Comparison of ENCODE assay signal across 8 mouse cellular contexts in the genomic region with DNA sequence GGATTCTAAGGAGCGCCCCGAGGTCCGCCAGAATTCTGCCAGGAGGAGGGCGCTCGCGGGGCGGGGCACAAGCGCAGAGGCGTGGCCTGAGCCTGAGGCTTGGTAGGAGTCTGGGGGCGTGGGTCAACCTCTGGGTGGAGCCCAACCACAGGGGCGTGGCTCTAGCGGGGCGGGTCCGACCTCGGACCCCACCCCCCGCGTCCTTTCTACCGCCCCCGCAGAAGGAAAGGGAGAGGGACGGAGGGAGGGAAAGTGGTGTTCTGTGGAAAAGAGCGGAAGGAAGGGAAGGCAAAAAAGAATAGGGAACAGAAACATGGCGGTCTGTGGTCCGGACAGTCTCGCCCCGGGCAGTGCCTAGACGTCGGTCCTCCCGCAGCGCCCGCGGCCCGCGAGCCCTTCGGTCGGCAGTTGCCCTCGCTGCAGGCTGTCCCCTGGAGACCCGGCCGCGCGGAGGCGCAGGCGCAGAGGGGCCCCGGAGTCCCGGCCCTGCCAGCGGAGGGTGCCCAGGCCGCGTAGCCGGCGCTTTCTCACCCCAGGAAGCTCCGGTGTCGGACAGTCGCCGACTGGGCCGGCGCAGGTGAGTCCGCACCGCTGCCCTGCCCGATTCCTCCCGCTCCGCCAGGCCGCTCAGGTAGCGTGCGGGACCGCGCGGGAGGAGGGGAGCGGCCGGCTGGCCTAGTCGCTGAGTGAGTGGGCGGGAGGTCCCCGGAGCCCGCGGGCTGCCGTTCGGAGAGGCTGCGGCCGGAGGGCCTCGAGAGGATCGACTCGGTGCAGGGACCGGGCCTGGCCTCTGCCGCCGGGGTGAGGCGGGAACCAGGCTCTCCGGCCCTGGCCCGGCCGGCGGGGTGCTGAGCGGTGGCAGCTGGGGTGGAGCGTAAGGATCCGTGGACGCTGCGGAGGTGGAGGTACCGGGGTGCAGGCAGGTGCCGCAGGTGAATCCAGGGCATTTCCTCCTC. TPM values are rescaled to one million over a fixed set of nuclear protein-coding genes. Genes with fewer than 3 reads are reported as not detected.
A peak's percentile ranks its signal among the peaks of the same experiment; 100 is the strongest.
DNase-seq lines count a peak whose midpoint lies in the region; ATAC-seq and TF ChIP-seq lines count a peak whose summit lies in the region.

A gene (plus strand): TSS at position 220 of the 956 bp plus-strand sequence.

- peak within 1 kb of the TSS; percentile 70 for H3K4me3 ChIP-seq in ES-Bruce4 (ENCODE audit: low read depth, low read length)
- H3K4me3 ChIP-seq in forebrain, embryonic 13.5 days: peak within 1 kb of the TSS; percentile 96
- peak within 1 kb of the TSS; percentile 73 for H3K4me3 ChIP-seq in neural tube, embryonic 15.5 days (replicated peaks)

- WGBS in forebrain, embryonic 13.5 days: under 1% methylated on average over 83 of the region's 95 CpGs
- under 1% methylated on average over 94 of the region's 95 CpGs for WGBS in neural tube, embryonic 15.5 days

- H3K36me3 ChIP-seq in ES-Bruce4 (ENCODE audit: control insufficient read depth, insufficient read depth, low read length, poor library complexity, severe bottlenecking): no peaks in the 10 kb centered on the region
- H3K36me3 ChIP-seq in forebrain, embryonic 13.5 days (ENCODE audit: poor library complexity, severe bottlenecking): no peaks in the 10 kb centered on the region
- H3K36me3 ChIP-seq in neural tube, embryonic 15.5 days: no peaks in the 10 kb centered on the region

- ATAC-seq in cerebellum, adult (ENCODE audit: insufficient number of reproducible peaks, low FRiP score, low TSS enrichment): peak; percentile 88
- ATAC-seq in forebrain, embryonic 13.5 days: peak; percentile 95
- ATAC-seq in neural tube, embryonic 15.5 days (ENCODE audit: low FRiP score): peak; percentile 97

- peak within 1 kb of the TSS; percentile 93 for H3K9ac ChIP-seq in ES-Bruce4 (ENCODE audit: low read depth, poor library complexity, severe bottlenecking)
- peak within 1 kb of the TSS; percentile 96 for H3K9ac ChIP-seq in forebrain, embryonic 13.5 days
- H3K9ac ChIP-seq in neural tube, embryonic 15.5 days (replicated peaks): peak within 1 kb of the TSS; percentile 94

- intact Hi-C loops in heart, postnatal 14 days (cut with DNase I): no loop called here

- TF ChIP-seq CTCF in ES-Bruce4 (IDR thresholded peaks at IDR 0.05; ENCODE audit: low read depth, low read length): no peak

- TF ChIP-seq POLR2A in ES-Bruce4 (IDR thresholded peaks at IDR 0.05; ENCODE audit: insufficient read depth, low read length): peak; percentile 87

- H3K27ac ChIP-seq in ES-Bruce4 (ENCODE audit: insufficient read depth, low read length): no peak within 1 kb of the TSS
- peak within 1 kb of the TSS; percentile 74 for H3K27ac ChIP-seq in forebrain, embryonic 13.5 days
- H3K27ac ChIP-seq in neural tube, embryonic 15.5 days (replicated peaks): peak within 1 kb of the TSS; percentile 79

- DNase-seq in heart, postnatal 14 days: peak; percentile 97 to 98
- DNase-seq in layer of hippocampus, adult 11-12 months (ENCODE audit: low spot score): peak; percentile 91
- DNase-seq in lung, adult 18-20 months: peak; percentile 94 to 96
- DNase-seq in testis, postnatal 14 days (ENCODE audit: low spot score): peak; percentile 97

- no peaks in the 10 kb centered on the region for H3K27me3 ChIP-seq in ES-Bruce4 (ENCODE audit: control insufficient read depth, insufficient read depth, low read length, poor library complexity, severe bottlenecking)
- no peaks in the 10 kb centered on the region for H3K27me3 ChIP-seq in forebrain, embryonic 13.5 days
- H3K27me3 ChIP-seq in neural tube, embryonic 15.5 days (replicated peaks): no peaks in the 10 kb centered on the region

- H3K4me1 ChIP-seq in ES-Bruce4 (ENCODE audit: control insufficient read depth, insufficient read depth, low read length): no peaks in the 10 kb centered on the region
- H3K4me1 ChIP-seq in forebrain, embryonic 13.5 days: peaks cover 19% of the 10 kb centered on the region
- H3K4me1 ChIP-seq in neural tube, embryonic 15.5 days: peaks cover 20% of the 10 kb centered on the region

- TF ChIP-seq EP300 in ES-Bruce4 (IDR thresholded peaks at IDR 0.05; ENCODE audit: insufficient read depth, low read depth, low read length): no peak

- peak within 1 kb of the TSS; percentile 81 for H3K4me2 ChIP-seq in forebrain, embryonic 13.5 days
- peak within 1 kb of the TSS; percentile 75 for H3K4me2 ChIP-seq in neural tube, embryonic 15.5 days

- no peaks in the 10 kb centered on the region for H3K9me3 ChIP-seq in ES-Bruce4 (replicated peaks; ENCODE audit: control insufficient read depth, insufficient read depth, low read length, poor library complexity, severe bottlenecking)
- no peaks in the 10 kb centered on the region for H3K9me3 ChIP-seq in forebrain, embryonic 13.5 days (replicated peaks)
- no peaks in the 10 kb centered on the region for H3K9me3 ChIP-seq in neural tube, embryonic 15.5 days (replicated peaks)

RNA-seq across cellular contexts. Expression of the gene that starts here (rescaled TPM):
- polyA plus RNA-seq in ES-Bruce4 (2011; ENCODE audit: insufficient read depth, insufficient read length, low read depth, missing spikeins): 25.3 and 27.5 TPM in 2 replicates
- 4.1 and 5.4 TPM in 2 replicates for polyA plus RNA-seq in forebrain, embryonic 13.5 days (2015; fragmentation: Nextera tagmentation; extraction: Ambion mirVana)
- total RNA-seq in heart, postnatal 14 days (2021): 10 to 100 TPM; 29.4 to 40.9 TPM
- 2.7 and 3.9 TPM in 2 replicates for polyA plus RNA-seq in neural tube, embryonic 15.5 days (2015; fragmentation: Nextera tagmentation; extraction: Ambion mirVana)
